Comparison of ENCODE assay signal across 11 mouse cellular contexts in the genomic region with DNA sequence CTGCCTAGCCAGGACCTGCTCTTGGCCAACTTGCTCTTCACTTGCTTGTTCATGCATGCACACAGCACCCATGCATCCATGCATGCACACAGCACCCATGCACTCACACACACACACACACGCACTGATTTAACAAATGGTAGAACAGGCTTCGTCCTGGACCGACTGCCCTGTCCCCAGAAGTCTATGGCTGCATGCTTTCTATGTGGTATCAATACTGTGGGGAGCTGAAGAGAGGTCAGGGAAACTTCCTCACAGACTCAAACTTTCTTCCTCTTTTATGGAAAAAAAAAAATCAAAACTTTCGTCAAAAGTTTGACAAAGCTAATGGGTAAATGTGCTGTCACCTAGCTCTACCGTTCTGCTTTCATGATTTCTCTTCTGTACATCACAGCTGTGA. TPM values are rescaled to one million over a fixed set of nuclear protein-coding genes. Genes with fewer than 3 reads are reported as not detected.
A peak's percentile ranks its signal among the peaks of the same experiment; 100 is the strongest.
DNase-seq lines count a peak whose midpoint lies in the region; ATAC-seq and TF ChIP-seq lines count a peak whose summit lies in the region.
"Had no signal": no experiment of that assay in that cellular context is flagged by ENCODE, and none has a peak within 500 bp of the region (broad histone marks: within the 10 kb centered on the region; RNA-seq: fewer than 3 reads in every experiment).

No protein-coding gene starts in this region.

- intact Hi-C loops in heart, postnatal 36 days (cut with DNase I) = no loop called here

- H3K27me3 ChIP-seq in heart, embryonic 12.5 days (replicated peaks) = no peaks in the 10 kb centered on the region
- no peaks in the 10 kb centered on the region for H3K27me3 ChIP-seq in kidney, postnatal 0 days (ENCODE audit: insufficient read depth, low read length)
- H3K27me3 ChIP-seq in midbrain, embryonic 11.5 days (ENCODE audit: control insufficient read depth, insufficient read depth, low read length) = no peaks in the 10 kb centered on the region
- no peaks in the 10 kb centered on the region for H3K27me3 ChIP-seq in forebrain, embryonic 13.5 days
- H3K27me3 ChIP-seq: embryonic facial prominence, embryonic 13.5 days; forebrain, embryonic 12.5 days had no signal

- peaks cover 98% of the 10 kb centered on the region for H3K36me3 ChIP-seq in heart, embryonic 12.5 days
- H3K36me3 ChIP-seq in kidney, postnatal 0 days (ENCODE audit: insufficient read depth, low read length) = peaks cover 90% of the 10 kb centered on the region
- peaks cover 66% of the 10 kb centered on the region for H3K36me3 ChIP-seq in midbrain, embryonic 11.5 days (ENCODE audit: control insufficient read depth, insufficient read depth, low read length)
- H3K36me3 ChIP-seq in forebrain, embryonic 13.5 days (ENCODE audit: poor library complexity, severe bottlenecking) = peaks cover 100% of the 10 kb centered on the region

- 84% methylated on average over 5 of the region's 5 CpGs for WGBS in heart, embryonic 12.5 days
- WGBS in kidney, postnatal 0 days = 83% methylated on average over 5 of the region's 5 CpGs
- 96% methylated on average over 5 of the region's 5 CpGs for WGBS in midbrain, embryonic 11.5 days
- WGBS in forebrain, embryonic 13.5 days = 89% methylated on average over 5 of the region's 5 CpGs

- no peak for TF ChIP-seq POLR2A in cortical plate, adult 2 months (IDR thresholded peaks at IDR 0.05; ENCODE audit: extremely low read depth, insufficient read depth, low read length)

- no peak overlapping the region for H3K4me3 ChIP-seq in heart, embryonic 12.5 days
- H3K4me3 ChIP-seq in kidney, postnatal 0 days (replicated peaks; ENCODE audit: low read depth, low read length) = no peak overlapping the region
- no peak overlapping the region for H3K4me3 ChIP-seq in cortical plate, adult 2 months (ENCODE audit: insufficient read depth, low read length)
- no peak overlapping the region for H3K4me3 ChIP-seq in midbrain, embryonic 11.5 days (ENCODE audit: low read depth, low read length)
- no peak overlapping the region for H3K4me3 ChIP-seq in forebrain, embryonic 13.5 days
- H3K4me3 ChIP-seq: embryonic facial prominence, embryonic 13.5 days; forebrain, embryonic 12.5 days had no signal

- no peaks in the 10 kb centered on the region for H3K9me3 ChIP-seq in heart, embryonic 12.5 days (replicated peaks)
- H3K9me3 ChIP-seq in kidney, postnatal 0 days (replicated peaks; ENCODE audit: low read length) = no peaks in the 10 kb centered on the region
- no peaks in the 10 kb centered on the region for H3K9me3 ChIP-seq in midbrain, embryonic 11.5 days (ENCODE audit: control insufficient read depth, low read length)
- no peaks in the 10 kb centered on the region for H3K9me3 ChIP-seq in forebrain, embryonic 13.5 days (replicated peaks)
- H3K9me3 ChIP-seq: embryonic facial prominence, embryonic 13.5 days; forebrain, embryonic 12.5 days had no signal

- DNase-seq in heart, postnatal 36 days = no peak
- no peak for DNase-seq in kidney, postnatal 0 days (ENCODE audit: low spot score)
- DNase-seq in kidney, postnatal 10 days = no peak
- no peak for DNase-seq in midbrain, embryonic 11.5 days (ENCODE audit: low spot score, missing footprints)
- DNase-seq: cerebellum, adult 9-11 months had no signal

- no peak overlapping the region for H3K9ac ChIP-seq in heart, embryonic 12.5 days
- no peak overlapping the region for H3K9ac ChIP-seq in kidney, postnatal 0 days (ENCODE audit: low read depth, low read length)
- H3K9ac ChIP-seq in midbrain, embryonic 11.5 days (ENCODE audit: low read length) = no peak overlapping the region
- no peak overlapping the region for H3K9ac ChIP-seq in forebrain, embryonic 13.5 days
- H3K9ac ChIP-seq: embryonic facial prominence, embryonic 13.5 days; forebrain, embryonic 12.5 days had no signal

- H3K4me1 ChIP-seq in heart, embryonic 12.5 days (replicated peaks) = peaks cover 50% of the 10 kb centered on the region
- no peaks in the 10 kb centered on the region for H3K4me1 ChIP-seq in kidney, postnatal 0 days (replicated peaks; ENCODE audit: insufficient read depth, low read length)
- H3K4me1 ChIP-seq in cortical plate, adult 2 months (ENCODE audit: control insufficient read depth, insufficient read depth, low read length) = 0 out of 2 replicates have a peak, but pooled peaks cover 1% of the 10 kb centered on the region
- peaks cover under 1% of the 10 kb centered on the region; the same call in 1 of the 2 replicates for H3K4me1 ChIP-seq in midbrain, embryonic 11.5 days (ENCODE audit: control insufficient read depth, insufficient read depth, low read length)
- no peaks in the 10 kb centered on the region for H3K4me1 ChIP-seq in forebrain, embryonic 13.5 days
- H3K4me1 ChIP-seq: embryonic facial prominence, embryonic 13.5 days; forebrain, embryonic 12.5 days had no signal

- H3K4me2 ChIP-seq in heart, embryonic 12.5 days = no peak overlapping the region
- H3K4me2 ChIP-seq in kidney, postnatal 0 days (ENCODE audit: low read length) = no peak overlapping the region
- no peak overlapping the region for H3K4me2 ChIP-seq in midbrain, embryonic 11.5 days
- H3K4me2 ChIP-seq in forebrain, embryonic 13.5 days = no peak overlapping the region
- H3K4me2 ChIP-seq: embryonic facial prominence, embryonic 13.5 days; forebrain, embryonic 12.5 days had no signal

- 0 out of 2 replicates have a peak, but pooled peaks have one; percentile 1 for ATAC-seq in heart, embryonic 12.5 days (ENCODE audit: insufficient number of reproducible peaks, low FRiP score)
- ATAC-seq in kidney, postnatal 0 days (replicated peaks; ENCODE audit: low FRiP score, low read depth) = no peak
- ATAC-seq in megakaryocyte progenitor cell, adult 5-6 weeks (replicated peaks; ENCODE audit: poor library complexity) = 0 out of 2 replicates have a peak, but pooled peaks have one; percentile 11
- ATAC-seq in midbrain, embryonic 11.5 days (ENCODE audit: low FRiP score) = no peak
- no peak for ATAC-seq in forebrain, embryonic 13.5 days

- H3K27ac ChIP-seq in heart, embryonic 12.5 days (ENCODE audit: poor library complexity, severe bottlenecking) = peak overlapping the region; percentile 23; the same call in 1 of the 2 replicates
- H3K27ac ChIP-seq in kidney, postnatal 0 days = peak overlapping the region; percentile 20; the same call in 1 of the 2 replicates
- H3K27ac ChIP-seq in cortical plate, adult 2 months (ENCODE audit: insufficient read depth, low read length) = peak overlapping the region; percentile 14; the same call in 1 of the 2 replicates
- H3K27ac ChIP-seq in midbrain, embryonic 11.5 days (ENCODE audit: low read depth, low read length) = no peak overlapping the region
- H3K27ac ChIP-seq in forebrain, embryonic 13.5 days = no peak overlapping the region
- H3K27ac ChIP-seq: embryonic facial prominence, embryonic 13.5 days; forebrain, embryonic 12.5 days had no signal

- no peak for TF ChIP-seq CTCF in kidney, postnatal 0 days (IDR thresholded peaks at IDR 0.05; ENCODE audit: low read depth)
- TF ChIP-seq CTCF in cortical plate, adult 2 months (IDR thresholded peaks at IDR 0.05; ENCODE audit: extremely low read depth, insufficient read depth, low read length) = no peak

RNA-seq across cellular contexts. Expression of a gene that starts 15.1 kb away (rescaled TPM):
- polyA plus RNA-seq in heart, embryonic 12.5 days (2016; fragmentation: Nextera tagmentation; extraction: Ambion mirVana) = 48.3 and 56.7 TPM in 2 replicates
- total RNA-seq in heart, postnatal 36 days (2021) = 10 to 100 TPM; 66.1 to 85.9 TPM
- polyA plus RNA-seq in kidney, postnatal 0 days (2015; fragmentation: Nextera tagmentation; extraction: Ambion mirVana) = 26.4 and 27.8 TPM in 2 replicates
- 17.0 and 17.6 TPM in 2 replicates for polyA plus RNA-seq in cortical plate, adult 2 months (2012; rRNA removed)
- 3.2 and 6.7 TPM in 2 replicates for total RNA-seq in megakaryocyte progenitor cell, adult 5-6 weeks (2015)
- total RNA-seq in megakaryocyte progenitor cell, adult 5-6 weeks (2017) = 0.44 and 0.87 TPM in 2 replicates
- polyA plus RNA-seq in midbrain, embryonic 11.5 days (2014; fragmentation: Nextera tagmentation; extraction: Ambion mirVana) = 28.6 and 28.7 TPM in 2 replicates
- polyA plus RNA-seq in forebrain, embryonic 13.5 days (2015; fragmentation: Nextera tagmentation; extraction: Ambion mirVana) = 13.5 and 16.3 TPM in 2 replicates

RNA-seq across cellular contexts. Expression of a gene that starts 24.6 kb away (rescaled TPM):
- polyA plus RNA-seq in heart, embryonic 12.5 days (2016; fragmentation: Nextera tagmentation; extraction: Ambion mirVana) = 3,183 and 3,245 TPM in 2 replicates
- total RNA-seq in heart, postnatal 36 days (2021) = 1,000 to 10,000 TPM; 4,706 to 5,436 TPM
- 0.79 and 0.95 TPM in 2 replicates for polyA plus RNA-seq in kidney, postnatal 0 days (2015; fragmentation: Nextera tagmentation; extraction: Ambion mirVana)
- polyA plus RNA-seq in cortical plate, adult 2 months (2012; rRNA removed) = 43.3 and 50.1 TPM in 2 replicates
- total RNA-seq in megakaryocyte progenitor cell, adult 5-6 weeks (2015) = 0.94 TPM in 1 of 2 replicates, not detected in the other
- 0.54 and 0.87 TPM in 2 replicates for total RNA-seq in megakaryocyte progenitor cell, adult 5-6 weeks (2017)
- polyA plus RNA-seq in midbrain, embryonic 11.5 days (2014; fragmentation: Nextera tagmentation; extraction: Ambion mirVana) = 0.40 and 0.80 TPM in 2 replicates
- polyA plus RNA-seq in forebrain, embryonic 13.5 days (2015; fragmentation: Nextera tagmentation; extraction: Ambion mirVana) = 0.84 and 2.2 TPM in 2 replicates

RNA-seq across cellular contexts. Expression of a gene that starts 33.2 kb away (rescaled TPM):
- 446 and 471 TPM in 2 replicates for polyA plus RNA-seq in heart, embryonic 12.5 days (2016; fragmentation: Nextera tagmentation; extraction: Ambion mirVana)
- 100 to 1,000 TPM; 128 to 143 TPM for total RNA-seq in heart, postnatal 36 days (2021)
- 197 and 214 TPM in 2 replicates for polyA plus RNA-seq in kidney, postnatal 0 days (2015; fragmentation: Nextera tagmentation; extraction: Ambion mirVana)
- 293 TPM in 2 replicates for polyA plus RNA-seq in cortical plate, adult 2 months (2012; rRNA removed)
- total RNA-seq in megakaryocyte progenitor cell, adult 5-6 weeks (2015) = 94.2 and 113 TPM in 2 replicates
- total RNA-seq in megakaryocyte progenitor cell, adult 5-6 weeks (2017) = 69.7 and 88.2 TPM in 2 replicates
- polyA plus RNA-seq in midbrain, embryonic 11.5 days (2014; fragmentation: Nextera tagmentation; extraction: Ambion mirVana) = 243 and 258 TPM in 2 replicates
- 298 and 341 TPM in 2 replicates for polyA plus RNA-seq in forebrain, embryonic 13.5 days (2015; fragmentation: Nextera tagmentation; extraction: Ambion mirVana)

RNA-seq across cellular contexts. Expression of a gene that starts 34.1 kb away (rescaled TPM):
- 0.34 and 0.50 TPM in 2 replicates for polyA plus RNA-seq in heart, embryonic 12.5 days (2016; fragmentation: Nextera tagmentation; extraction: Ambion mirVana)
- 10 to 100 TPM; 14.2 to 18.3 TPM for total RNA-seq in heart, postnatal 36 days (2021)
- 6.5 and 7.8 TPM in 2 replicates for polyA plus RNA-seq in kidney, postnatal 0 days (2015; fragmentation: Nextera tagmentation; extraction: Ambion mirVana)
- 3.1 and 3.2 TPM in 2 replicates for polyA plus RNA-seq in cortical plate, adult 2 months (2012; rRNA removed)
- total RNA-seq in megakaryocyte progenitor cell, adult 5-6 weeks (2015) = 0.02 TPM in 1 of 2 replicates, not detected in the other
- 0.04 TPM in 1 of 2 replicates, not detected in the other for total RNA-seq in megakaryocyte progenitor cell, adult 5-6 weeks (2017)
- 0.19 and 0.37 TPM in 2 replicates for polyA plus RNA-seq in midbrain, embryonic 11.5 days (2014; fragmentation: Nextera tagmentation; extraction: Ambion mirVana)
- polyA plus RNA-seq in forebrain, embryonic 13.5 days (2015; fragmentation: Nextera tagmentation; extraction: Ambion mirVana) = 0.57 and 0.58 TPM in 2 replicates

RNA-seq across cellular contexts. Expression of a gene that starts 52.7 kb away (rescaled TPM):
- polyA plus RNA-seq in heart, embryonic 12.5 days (2016; fragmentation: Nextera tagmentation; extraction: Ambion mirVana) = 343 and 346 TPM in 2 replicates
- total RNA-seq in heart, postnatal 36 days (2021) = 10 to 100 TPM; 19.5 to 19.9 TPM
- polyA plus RNA-seq in kidney, postnatal 0 days (2015; fragmentation: Nextera tagmentation; extraction: Ambion mirVana) = 201 and 204 TPM in 2 replicates
- polyA plus RNA-seq in cortical plate, adult 2 months (2012; rRNA removed) = 12.8 and 13.0 TPM in 2 replicates
- 90.7 and 110 TPM in 2 replicates for total RNA-seq in megakaryocyte progenitor cell, adult 5-6 weeks (2015)
- 136 and 153 TPM in 2 replicates for total RNA-seq in megakaryocyte progenitor cell, adult 5-6 weeks (2017)
- 457 and 520 TPM in 2 replicates for polyA plus RNA-seq in midbrain, embryonic 11.5 days (2014; fragmentation: Nextera tagmentation; extraction: Ambion mirVana)
- 306 and 325 TPM in 2 replicates for polyA plus RNA-seq in forebrain, embryonic 13.5 days (2015; fragmentation: Nextera tagmentation; extraction: Ambion mirVana)

Comparison
In these comparisons a context has a peak if more than half of its experiments do, and no peak if none do; other contexts are left out.
1. ATAC-seq: peak in heart, embryonic 12.5 days (single experiment) and megakaryocyte progenitor cell, adult 5-6 weeks (single experiment); none in kidney, postnatal 0 days (single experiment), midbrain, embryonic 11.5 days (single experiment) and forebrain, embryonic 13.5 days (single experiment).
2. H3K27ac ChIP-seq: peak in heart, embryonic 12.5 days (single experiment), kidney, postnatal 0 days (single experiment) and cortical plate, adult 2 months (single experiment); none in midbrain, embryonic 11.5 days (single experiment) and forebrain, embryonic 13.5 days (single experiment).
3. RNA of a gene that starts 24.6 kb away (polyA plus RNA-seq): 3,183 to 3,245 TPM in heart, embryonic 12.5 days; 43.3 to 50.1 TPM in cortical plate, adult 2 months, 0.79 to 0.95 TPM in kidney, postnatal 0 days, 0.84 to 2.2 TPM in forebrain, embryonic 13.5 days and 0.40 to 0.80 TPM in midbrain, embryonic 11.5 days; every median in the first group is over 10 times any median in the second.